Mouse (Mus musculus): Measurements from ENCODE around the gene Tssk6.
"Not testable (repeated sequence)": the region's sequence is repeated elsewhere in the genome, so short reads cannot be mapped to it uniquely, and the experiment has no call there.

Tssk6 gene

GRCm38 (mm10) chr8:69919010-69919409 lies 17.0 kb downstream of the Tssk6 start:
- in situ Hi-C loops (cut with MseI, MboI) = no loop called here

DNA sequence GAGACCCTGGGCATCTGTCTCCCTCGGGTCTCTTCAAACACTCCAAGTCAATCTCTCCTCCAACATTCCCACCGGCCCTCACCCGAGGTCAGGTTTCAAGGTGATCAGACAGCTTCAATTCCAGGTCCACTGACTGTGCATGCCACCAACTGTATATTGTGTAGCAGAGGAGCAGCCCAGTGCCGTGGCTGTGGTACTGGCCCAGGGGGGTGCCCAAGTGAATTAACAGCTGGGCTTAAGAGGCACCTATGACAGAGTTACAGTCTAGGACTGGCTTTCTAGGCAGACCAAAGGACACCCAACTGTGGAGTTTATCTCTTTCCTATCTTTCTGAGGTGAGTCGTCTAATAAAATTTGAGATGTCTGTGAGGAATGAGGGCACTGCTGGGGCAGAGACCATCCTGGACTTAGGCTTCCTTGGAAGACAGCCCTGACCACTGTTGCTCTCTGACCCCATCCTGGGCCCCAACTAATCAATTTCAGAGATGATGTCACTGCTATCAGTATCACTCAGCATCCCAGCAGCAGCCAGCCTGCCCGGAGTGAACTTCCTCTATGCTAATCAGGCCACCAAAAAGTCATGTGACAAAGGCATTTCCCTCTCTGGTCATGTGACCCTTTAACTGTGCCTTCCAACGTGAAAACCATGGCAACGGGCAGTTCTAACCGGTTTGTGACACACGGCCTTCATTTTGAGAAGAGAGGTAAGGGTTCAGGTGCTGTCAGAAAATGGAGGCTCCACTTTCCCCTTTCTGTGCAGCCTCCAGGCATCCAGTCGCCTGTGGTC lies 18.1 kb downstream of the Tssk6 start:
- in situ Hi-C loops (cut with MseI, MboI) = no loop called here

DNA sequence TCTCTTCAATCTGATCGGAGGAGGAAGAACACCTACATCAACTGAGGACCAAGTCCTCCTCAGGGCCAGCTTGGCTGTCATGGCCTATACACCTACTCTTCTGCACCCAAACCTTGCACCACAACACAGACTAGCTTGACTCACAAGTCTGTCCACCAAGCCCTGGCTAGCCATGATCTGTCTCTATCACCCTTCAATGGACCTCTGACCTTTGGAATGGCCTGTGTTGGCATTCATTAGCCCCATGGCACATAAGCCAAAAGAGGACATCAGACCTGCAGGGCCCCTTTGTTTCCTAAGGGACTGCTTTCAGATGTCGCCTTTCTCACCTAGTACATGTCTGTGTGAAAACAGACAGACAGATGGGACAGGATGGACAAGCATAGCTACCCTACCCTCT lies 19.2 kb downstream of the Tssk6 start:
- in situ Hi-C loops (cut with MseI, MboI) = no loop called here

DNA sequence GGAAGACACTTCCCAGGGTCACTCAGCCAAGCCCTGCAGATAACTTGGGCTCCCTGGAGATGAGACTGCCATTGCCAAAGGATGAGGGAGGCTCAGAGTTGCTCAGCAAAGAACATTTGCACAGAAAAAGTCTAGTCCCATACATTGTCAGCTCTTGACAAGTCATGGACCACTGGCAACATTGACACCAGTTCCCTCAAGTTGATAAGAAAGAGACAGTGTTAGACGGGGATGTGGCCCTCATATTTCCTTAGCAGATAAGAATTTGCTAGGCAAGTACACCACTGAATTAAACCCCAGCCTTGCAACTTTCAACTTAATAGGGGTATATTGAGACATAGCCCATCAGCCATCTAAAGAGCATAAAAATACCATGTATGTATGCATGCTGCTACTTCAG lies 22.0 kb downstream of the Tssk6 start:
- in situ Hi-C loops (cut with MseI, MboI) = no loop called here

GRCm38 (mm10) chr8:69926901-69927300 lies 24.9 kb downstream of the Tssk6 start:
- in situ Hi-C loops (cut with MseI, MboI) = no loop called here

DNA sequence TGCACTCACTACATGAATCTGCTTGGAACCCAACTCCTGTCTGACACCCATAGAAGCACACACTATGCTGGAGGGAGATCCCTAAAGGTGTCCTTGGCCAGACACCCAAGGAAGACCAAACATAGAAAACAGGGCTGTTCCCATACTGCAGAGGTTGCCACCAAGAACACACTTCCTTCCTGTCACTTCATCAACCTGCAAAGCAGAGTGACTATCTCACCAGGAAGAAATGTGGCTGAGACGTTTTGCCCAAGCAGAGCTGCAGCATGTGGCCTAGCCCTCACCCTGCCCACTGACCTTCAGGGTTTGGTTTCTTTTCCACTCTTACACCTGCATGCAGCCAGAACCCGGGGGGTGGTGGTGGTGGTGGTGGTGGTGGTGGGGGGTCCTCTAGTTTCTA lies 31.8 kb downstream of the Tssk6 start:
- in situ Hi-C loops (cut with MseI, MboI) = no loop called here

DNA sequence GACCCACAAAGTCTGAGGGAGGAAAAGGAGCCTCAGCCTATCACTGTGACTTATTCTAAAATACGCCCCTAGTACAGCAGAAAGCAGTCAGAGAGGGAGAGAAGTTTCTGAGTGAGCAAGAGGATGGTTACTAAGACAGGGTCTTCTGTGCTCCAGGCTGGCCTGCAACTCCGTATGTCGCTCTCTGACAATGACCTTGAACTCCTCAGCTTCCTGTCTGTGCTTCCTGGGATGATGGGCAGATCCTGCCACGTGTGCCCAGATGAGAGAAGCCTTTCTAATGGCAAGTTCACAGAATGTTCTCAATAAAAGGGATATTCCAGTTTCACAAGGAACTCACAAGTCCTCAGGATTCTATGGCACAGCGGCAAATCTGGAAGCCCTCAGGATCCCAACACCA lies 32.6 kb downstream of the Tssk6 start:
- in situ Hi-C loops (cut with MseI, MboI) = no loop called here

DNA sequence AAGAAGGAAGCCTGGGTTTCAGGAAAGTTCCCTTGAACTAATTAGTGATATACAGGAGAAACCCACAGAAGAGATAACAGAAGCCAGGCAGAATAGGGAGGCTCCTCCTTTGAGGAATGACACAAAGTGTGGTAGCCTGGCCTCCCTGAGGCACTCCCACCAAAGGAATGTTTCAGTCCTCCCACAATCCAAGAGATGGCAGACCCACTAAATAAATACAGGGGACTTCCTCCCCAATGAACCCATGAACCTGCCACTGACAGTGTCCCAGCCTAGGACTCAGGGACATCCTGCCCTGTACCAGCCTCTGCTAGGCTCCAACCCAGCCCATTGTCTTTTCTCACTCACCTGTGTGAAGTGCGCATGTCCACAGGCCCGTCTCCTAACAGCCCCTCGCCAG lies 33.4 kb downstream of the Tssk6 start:
- in situ Hi-C loops (cut with MseI, MboI) = no loop called here

DNA sequence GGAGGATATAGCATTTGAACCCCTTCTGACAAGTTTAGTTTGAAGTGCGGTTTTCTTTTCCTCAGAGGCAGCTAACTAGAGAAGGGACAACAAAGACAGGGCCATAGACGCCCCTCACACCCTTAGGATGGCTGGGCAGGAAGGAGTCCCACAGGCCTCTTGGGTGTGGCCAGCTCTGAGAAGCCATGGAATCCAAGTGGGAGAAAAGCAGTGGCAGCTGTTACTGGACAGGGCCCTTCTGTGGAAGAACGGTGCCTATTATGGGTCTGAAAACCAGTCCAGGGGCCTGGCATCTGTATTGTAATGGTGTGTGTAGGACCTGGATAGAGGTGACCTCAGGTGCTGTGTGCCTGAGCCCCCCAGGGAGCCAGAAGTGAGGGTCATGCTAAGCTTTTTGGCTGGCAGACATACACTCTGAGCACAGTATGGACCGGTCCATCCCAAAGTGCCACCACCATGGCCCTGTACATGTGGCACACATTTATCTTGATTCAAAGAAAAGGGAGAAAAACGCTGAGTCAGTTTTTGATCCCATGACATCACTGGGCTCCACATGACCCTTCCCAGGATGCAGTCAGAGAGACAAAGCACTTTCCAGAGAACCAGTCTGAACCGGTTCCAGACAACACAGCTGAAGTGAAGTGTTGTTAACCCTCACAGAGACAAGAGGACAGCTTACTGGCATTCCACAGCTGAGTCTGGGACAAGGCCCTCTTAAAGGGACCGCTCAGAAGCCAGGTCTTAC lies 34.2 kb downstream of the Tssk6 start:
- in situ Hi-C loops (cut with MseI, MboI) = no loop called here

DNA sequence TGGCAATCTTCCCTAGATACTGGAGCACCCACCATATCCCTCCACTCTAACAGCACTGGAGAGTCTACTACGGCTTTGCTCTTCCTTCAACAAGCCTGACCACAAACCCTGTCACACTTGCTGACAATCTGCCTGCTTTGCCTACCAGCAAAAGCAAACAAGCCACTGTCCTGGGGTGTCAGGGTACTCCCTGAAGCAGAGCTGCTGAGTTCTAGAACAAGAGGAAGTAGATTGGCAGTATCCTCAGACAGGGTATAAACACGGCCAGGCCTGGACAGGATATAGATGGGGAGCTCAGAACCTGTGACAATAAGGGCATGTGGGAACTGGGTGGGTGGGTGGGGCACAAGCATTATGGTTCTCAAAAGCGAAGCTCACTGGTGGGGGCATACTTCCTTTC lies 35.5 kb downstream of the Tssk6 start:
- in situ Hi-C loops (cut with MseI, MboI) = no loop called here

- in situ Hi-C loops (cut with MseI, MboI) = no loop called here
Observed at GRCm38 (mm10) chr8:69938245-69938982, 36.4 kb downstream of the Tssk6 start.

GRCm38 (mm10) chr8:69939633-69940032 lies 37.6 kb downstream of the Tssk6 start:
- in situ Hi-C loops (cut with MseI, MboI) = no loop called here

- in situ Hi-C loops (cut with MseI, MboI) = no loop called here
Observed at GRCm38 (mm10) chr8:69940386-69940785, 38.4 kb downstream of the Tssk6 start.

DNA sequence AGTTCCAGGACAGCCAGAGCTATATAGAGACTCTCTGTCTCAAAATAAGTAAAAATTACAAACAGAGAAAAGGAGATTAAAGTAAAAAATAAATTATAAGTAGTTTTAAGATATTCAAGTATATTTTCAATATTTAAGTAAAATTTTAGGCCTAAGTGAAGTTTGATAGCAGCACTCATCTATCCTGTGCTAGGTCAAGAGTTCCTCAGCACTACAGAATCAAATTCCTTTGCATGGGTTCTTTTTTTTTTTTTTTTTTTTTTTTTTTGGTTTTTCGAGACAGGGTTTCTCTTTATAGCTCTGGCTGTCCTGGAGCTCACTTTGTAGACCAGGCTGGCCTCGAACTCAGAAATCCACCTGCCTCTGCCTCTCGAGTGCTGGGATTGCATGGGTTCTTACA lies 40.5 kb downstream of the Tssk6 start:
- in situ Hi-C loops (cut with MseI, MboI) = not testable (repeated sequence)

- in situ Hi-C loops (cut with MseI, MboI) = no loop called here
Observed at GRCm38 (mm10) chr8:69950300-69950699, 48.3 kb downstream of the Tssk6 start.
